Mouse (Mus musculus) hindbrain, embryonic 10.5 days (tissue): ENCODE results near the gene Ccnl2. TPM values are rescaled to one million over a fixed set of nuclear protein-coding genes. Genes with fewer than 3 reads are reported as not detected.
A peak's percentile ranks its signal among the peaks of the same experiment; 100 is the strongest.

Experiments used
- DNase-seq: peaks from one replicate; pipeline ENCODE4 v3.0.0-alpha.2; 2017; ENCODE audit warnings: low spot score
- H3K27ac ChIP-seq: fragments of 300-500 bp; sonication (generic); 2 replicates; pipeline ENCODE4 v1.5.1; 2016; ENCODE audit warnings: mild to moderate bottlenecking, moderate library complexity
- H3K27me3 ChIP-seq: fragments of 300-500 bp; sonication (generic); 2 replicates; pipeline ENCODE4 v1.6.1; 2016; ENCODE audit warnings: mild to moderate bottlenecking; ENCODE audit not compliant: poor library complexity, insufficient read depth, severe bottlenecking
- H3K36me3 ChIP-seq: fragments of 300-500 bp; sonication (generic); 2 replicates; pipeline ENCODE4 v1.6.1; 2016; ENCODE audit warnings: mild to moderate bottlenecking, moderate library complexity
- H3K4me1 ChIP-seq: fragments of 300-500 bp; sonication (generic); replicated peaks from 2 replicates; pipeline ENCODE4 v1.6.1; 2016; ENCODE audit warnings: mild to moderate bottlenecking
- H3K4me3 ChIP-seq: fragments of 300-500 bp; sonication (generic); 2 replicates; pipeline ENCODE4 v1.5.1; 2016; ENCODE audit warnings: mild to moderate bottlenecking, moderate library complexity
- H3K9me3 ChIP-seq: fragments of 300-500 bp; sonication (generic); 2 replicates; pipeline ENCODE4 v1.6.1; 2016; ENCODE audit warnings: mild to moderate bottlenecking, moderate library complexity
- WGBS: fragments of 180-500 bp; shearing (Covaris S2); methylation state at CpG from one replicate; pipeline ENCODE4 v1.1.7; 2016; 5-methylcytosine and 5-hydroxymethylcytosine counted together
- polyA plus RNA-seq: library from polyadenylated mRNA; unstranded; fragments of >200 nt; fragmentation: Nextera tagmentation; extraction: Ambion mirVana; gene quantifications from 2 replicates; pipeline ENCODE4 v1.2.1, GENCODE M21; 2016

The Ccnl2 gene
- polyA plus RNA-seq, 1 experiment from 2014 or later = 167 TPM

DNA sequence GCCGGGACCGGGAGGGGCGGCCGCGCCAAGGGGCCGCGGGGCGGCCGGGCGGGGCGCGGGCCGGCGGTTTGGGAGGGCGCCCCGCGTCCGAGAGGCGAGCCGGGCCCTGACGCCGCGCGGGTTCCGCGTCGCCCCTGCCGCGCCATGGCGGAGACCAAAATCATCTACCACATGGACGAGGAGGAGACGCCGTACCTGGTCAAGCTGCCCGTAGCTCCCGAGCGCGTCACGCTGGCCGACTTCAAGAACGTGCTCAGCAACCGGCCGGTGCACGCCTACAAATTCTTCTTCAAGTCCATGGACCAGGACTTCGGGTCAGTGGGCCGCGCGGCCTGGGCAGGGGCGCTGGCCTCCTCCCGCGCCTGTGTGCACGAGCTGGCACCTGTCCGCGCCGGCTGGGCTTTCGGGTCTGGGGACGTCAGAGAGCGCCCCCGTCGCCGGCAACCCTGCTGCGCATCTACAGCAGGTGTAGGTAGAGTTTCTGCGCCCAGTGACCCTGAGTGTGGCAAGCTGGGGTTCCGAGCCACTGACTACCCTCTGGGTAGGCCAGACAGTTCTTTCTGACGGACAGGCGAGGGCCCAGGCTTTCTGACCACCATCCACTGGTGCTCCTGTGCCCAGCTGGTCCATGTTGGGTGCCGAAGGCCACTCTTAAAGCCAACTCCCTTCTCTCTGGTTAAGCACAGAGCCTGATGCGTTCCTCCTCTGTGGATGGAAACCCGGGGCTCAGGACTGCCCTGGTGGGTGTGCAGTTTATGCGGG lies 35.5 kb downstream of the Ccnl2 start:
- Histone ChIP-seq H3K36me3 (peaks cover 30% of the 10 kb centered on the region), H3K27ac (peak overlapping the region; percentile 91), H3K27me3 (peaks cover under 1% of the 10 kb centered on the region; the same call in 1 of the 2 replicates), H3K4me1 (peaks cover 43% of the 10 kb centered on the region), H3K9me3 (no peaks in the 10 kb centered on the region), H3K4me3 (peak overlapping the region; percentile 88)
- DNase-seq = no peak
- 2% methylated on average over 69 of the region's 69 CpGs for WGBS

GRCm38 (mm10) chr4:155848434-155849095 lies 36.3 kb downstream of the Ccnl2 start:
- Histone ChIP-seq H3K9me3 (no peaks in the 10 kb centered on the region), H3K27ac (no peak overlapping the region; the same call in 1 of the 2 replicates), H3K36me3 (peaks cover 29% of the 10 kb centered on the region), H3K27me3 (no peaks in the 10 kb centered on the region), H3K4me3 (peak overlapping the region; percentile 88), H3K4me1 (peaks cover 43% of the 10 kb centered on the region)
- 50% methylated on average over 7 of the region's 7 CpGs for WGBS
- DNase-seq = no peak

- Histone ChIP-seq H3K27me3 (no peaks in the 10 kb centered on the region), H3K36me3 (peaks cover 33% of the 10 kb centered on the region), H3K4me3 (0 out of 2 replicates have a peak overlapping the region, but pooled peaks have one; percentile 88), H3K4me1 (peaks cover 43% of the 10 kb centered on the region), H3K27ac (no peak overlapping the region), H3K9me3 (no peaks in the 10 kb centered on the region)
- DNase-seq = no peak
- 84% methylated on average over 2 of the region's 2 CpGs for WGBS
Observed at GRCm38 (mm10) chr4:155849391-155849790, 37.1 kb downstream of the Ccnl2 start.

- Histone ChIP-seq H3K4me3 (no peak overlapping the region), H3K9me3 (no peaks in the 10 kb centered on the region), H3K36me3 (peaks cover 39% of the 10 kb centered on the region), H3K27me3 (no peaks in the 10 kb centered on the region), H3K27ac (no peak overlapping the region), H3K4me1 (peaks cover 43% of the 10 kb centered on the region)
- DNase-seq = no peak
- WGBS = 95% methylated on average over 3 of the region's 3 CpGs
Observed at GRCm38 (mm10) chr4:155849792-155850451, 37.6 kb downstream of the Ccnl2 start.

DNA sequence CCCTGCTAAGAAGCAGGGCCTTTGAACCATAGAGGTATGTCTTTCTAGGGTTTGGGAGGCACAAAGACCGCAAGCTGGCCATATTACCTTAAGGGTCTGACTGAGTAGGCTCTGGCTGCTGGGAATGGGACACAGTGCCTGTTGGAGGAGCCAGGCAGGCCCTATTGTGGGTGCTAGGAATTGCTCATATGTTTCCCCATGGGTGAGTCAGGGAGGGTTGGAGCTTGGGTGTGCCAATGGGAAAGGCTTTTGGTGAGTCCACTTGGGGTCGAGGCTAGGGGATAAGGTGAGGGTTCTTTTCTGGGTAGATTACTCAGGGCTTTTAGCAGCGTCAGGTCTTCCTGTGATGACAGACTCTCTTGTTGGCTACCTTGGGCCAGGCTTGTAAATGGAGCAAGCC lies 39.1 kb downstream of the Ccnl2 start:
- no peak overlapping the region for H3K27ac ChIP-seq
- H3K4me1 ChIP-seq = peaks cover 41% of the 10 kb centered on the region
- WGBS = 92% methylated on average over 3 of the region's 3 CpGs
- no peaks in the 10 kb centered on the region for H3K27me3 ChIP-seq
- H3K9me3 ChIP-seq = no peaks in the 10 kb centered on the region
- DNase-seq = no peak
- H3K36me3 ChIP-seq = peaks cover 53% of the 10 kb centered on the region
- no peak overlapping the region for H3K4me3 ChIP-seq

DNA sequence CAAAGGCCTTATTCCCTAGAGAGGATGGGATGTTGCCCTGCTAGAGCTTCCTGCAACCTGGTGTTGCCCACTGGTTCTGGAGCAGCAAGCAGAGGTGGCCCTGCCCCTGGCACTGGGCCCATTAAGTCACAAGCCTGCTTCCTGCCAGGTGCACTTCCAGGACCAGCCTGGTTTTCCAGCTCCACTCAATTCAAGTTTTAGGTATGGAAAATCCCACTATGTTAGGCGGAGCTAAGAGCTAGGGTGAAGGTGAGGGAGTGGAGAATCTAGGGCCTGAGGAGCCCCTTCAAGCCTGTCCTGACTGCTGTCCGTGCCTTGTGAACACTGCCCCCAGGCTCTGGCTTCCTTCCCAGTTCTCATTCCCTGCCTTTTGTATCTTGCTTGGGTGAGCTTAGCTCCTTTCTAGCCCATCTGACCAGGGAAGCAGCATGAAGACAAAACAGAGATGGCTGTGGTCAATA lies 39.7 kb downstream of the Ccnl2 start:
- H3K9me3 ChIP-seq = no peaks in the 10 kb centered on the region
- WGBS = 90% methylated on average over 2 of the region's 2 CpGs
- no peak overlapping the region for H3K4me3 ChIP-seq
- peaks cover 35% of the 10 kb centered on the region for H3K4me1 ChIP-seq
- no peaks in the 10 kb centered on the region for H3K27me3 ChIP-seq
- H3K36me3 ChIP-seq = peaks cover 59% of the 10 kb centered on the region
- no peak for DNase-seq
- H3K27ac ChIP-seq = no peak overlapping the region

GRCm38 (mm10) chr4:155853421-155853820 lies 41.1 kb downstream of the Ccnl2 start:
- no peak overlapping the region for H3K27ac ChIP-seq
- peaks cover 74% of the 10 kb centered on the region for H3K36me3 ChIP-seq
- WGBS = 88% methylated on average over 9 of the region's 9 CpGs
- no peak overlapping the region for H3K4me3 ChIP-seq
- H3K9me3 ChIP-seq = no peaks in the 10 kb centered on the region
- H3K4me1 ChIP-seq = peaks cover 24% of the 10 kb centered on the region
- no peaks in the 10 kb centered on the region for H3K27me3 ChIP-seq
- no peak for DNase-seq

DNA sequence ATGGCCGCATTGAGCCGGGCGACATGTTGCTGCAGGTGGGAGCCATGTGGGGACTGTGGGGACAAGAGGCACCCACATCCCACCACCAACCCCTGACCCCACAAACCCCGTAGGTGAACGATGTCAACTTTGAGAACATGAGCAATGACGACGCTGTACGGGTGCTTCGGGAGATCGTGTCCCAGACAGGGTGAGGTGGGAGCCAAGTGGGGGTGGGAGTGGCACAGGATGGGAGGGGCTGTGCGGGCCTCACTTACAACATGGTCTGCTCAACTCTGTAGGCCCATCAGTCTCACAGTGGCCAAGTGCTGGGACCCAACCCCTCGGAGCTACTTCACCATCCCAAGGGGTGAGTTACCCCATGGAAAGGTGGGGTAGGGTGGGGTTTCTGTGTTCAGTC lies 42.7 kb downstream of the Ccnl2 start:
- Histone ChIP-seq H3K27ac (no peak overlapping the region), H3K27me3 (no peaks in the 10 kb centered on the region), H3K4me1 (peaks cover 9% of the 10 kb centered on the region), H3K9me3 (no peaks in the 10 kb centered on the region), H3K36me3 (peaks cover 89% of the 10 kb centered on the region), H3K4me3 (no peak overlapping the region)
- DNase-seq = no peak
- WGBS = 96% methylated on average over 12 of the region's 12 CpGs

DNA sequence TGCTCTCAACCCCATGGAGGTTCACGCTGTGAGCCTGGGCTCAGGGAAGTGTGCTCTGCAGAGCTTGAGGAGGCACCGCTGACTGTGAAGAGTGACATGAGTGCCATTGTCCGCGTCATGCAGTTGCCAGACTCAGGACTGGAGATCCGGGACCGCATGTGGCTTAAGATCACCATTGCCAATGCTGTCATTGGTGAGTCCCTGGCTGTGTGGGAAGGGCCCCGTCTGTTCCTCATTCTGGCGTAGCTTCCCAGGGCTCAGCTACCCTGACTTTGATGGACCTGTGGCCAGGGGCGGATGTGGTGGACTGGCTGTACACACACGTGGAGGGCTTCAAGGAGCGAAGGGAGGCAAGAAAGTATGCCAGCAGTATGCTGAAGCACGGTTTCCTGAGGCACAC lies 43.8 kb downstream of the Ccnl2 start:
- no peaks in the 10 kb centered on the region for H3K9me3 ChIP-seq
- WGBS = 93% methylated on average over 12 of the region's 12 CpGs
- H3K4me3 ChIP-seq = no peak overlapping the region
- H3K27ac ChIP-seq = no peak overlapping the region
- peaks cover 91% of the 10 kb centered on the region for H3K36me3 ChIP-seq
- H3K4me1 ChIP-seq = no peaks in the 10 kb centered on the region
- no peaks in the 10 kb centered on the region for H3K27me3 ChIP-seq
- no peak for DNase-seq

GRCm38 (mm10) chr4:155856881-155857280 lies 44.6 kb downstream of the Ccnl2 start:
- Histone ChIP-seq H3K27ac (no peak overlapping the region), H3K27me3 (no peaks in the 10 kb centered on the region), H3K36me3 (peaks cover 96% of the 10 kb centered on the region), H3K9me3 (no peaks in the 10 kb centered on the region), H3K4me3 (no peak overlapping the region), H3K4me1 (no peaks in the 10 kb centered on the region)
- 84% methylated on average over 3 of the region's 3 CpGs for WGBS
- DNase-seq = no peak

DNA sequence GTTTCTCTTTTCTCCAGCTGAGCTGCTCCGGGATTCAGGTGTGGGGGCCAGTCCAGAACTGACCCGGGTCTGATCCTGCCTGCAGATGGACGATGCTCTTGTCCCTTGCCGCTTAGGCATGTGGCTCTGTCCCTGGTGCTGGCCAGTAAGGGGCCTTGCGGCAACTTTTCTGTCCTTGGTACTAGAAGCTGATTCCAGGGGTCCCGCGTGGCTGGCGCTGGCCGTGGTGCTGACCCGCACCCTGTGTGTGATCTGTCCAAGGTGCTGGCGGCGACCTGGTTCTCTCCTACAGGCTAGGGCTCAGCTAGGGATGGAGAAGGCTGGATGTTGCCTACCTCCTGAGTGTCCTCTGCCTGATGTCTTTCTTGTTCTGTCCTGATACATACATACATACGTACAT lies 47.0 kb downstream of the Ccnl2 start:
- no peaks in the 10 kb centered on the region for H3K27me3 ChIP-seq
- H3K9me3 ChIP-seq = no peaks in the 10 kb centered on the region
- no peak overlapping the region for H3K27ac ChIP-seq
- H3K36me3 ChIP-seq = peaks cover 84% of the 10 kb centered on the region
- H3K4me1 ChIP-seq = no peaks in the 10 kb centered on the region
- WGBS = 28% methylated on average over 13 of the region's 13 CpGs
- peak; percentile 82 for DNase-seq
- H3K4me3 ChIP-seq = no peak overlapping the region

GRCm38 (mm10) chr4:155861787-155862186 lies 49.5 kb downstream of the Ccnl2 start:
- no peak for DNase-seq
- Histone ChIP-seq H3K9me3 (no peaks in the 10 kb centered on the region), H3K27me3 (no peaks in the 10 kb centered on the region), H3K36me3 (peaks cover 84% of the 10 kb centered on the region), H3K4me3 (no peak overlapping the region), H3K4me1 (no peaks in the 10 kb centered on the region), H3K27ac (no peak overlapping the region)
- 95% methylated on average over 7 of the region's 7 CpGs for WGBS

- H3K27me3 ChIP-seq = no peaks in the 10 kb centered on the region
- H3K36me3 ChIP-seq = peaks cover 75% of the 10 kb centered on the region
- H3K9me3 ChIP-seq = no peaks in the 10 kb centered on the region
- H3K27ac ChIP-seq = no peak within 1 kb of the TSS
- 84% methylated on average over 5 of the region's 5 CpGs for WGBS
- no peak for DNase-seq
- H3K4me1 ChIP-seq = peaks cover 1% of the 10 kb centered on the region; the same call in 1 of the 2 replicates
- H3K4me3 ChIP-seq = no peak within 1 kb of the TSS
Observed at GRCm38 (mm10) chr4:155863001-155863400, 50.7 kb downstream of the Ccnl2 start, which contains the start of gene Tas1r3. TSS of gene Tas1r3 (minus strand) at chr4:155863362.
